Mouse (Mus musculus): ENCODE measurements around the gene Klhl7.

The Klhl7 gene

GRCm38 (mm10) chr5:24181514-24182295, 81.3 kb downstream of the Klhl7 start:
- no peak for DNase-seq

- DNase-seq = no peak
Observed at GRCm38 (mm10) chr5:24182296-24182734, 81.9 kb downstream of the Klhl7 start.

GRCm38 (mm10) chr5:24183096-24183495, 82.7 kb downstream of the Klhl7 start:
- DNase-seq = no peak

GRCm38 (mm10) chr5:24184011-24184410, 83.6 kb downstream of the Klhl7 start:
- DNase-seq = no peak

GRCm38 (mm10) chr5:24188476-24188875, 88.1 kb downstream of the Klhl7 start:
- no peak for DNase-seq

GRCm38 (mm10) chr5:24191821-24192220, 91.4 kb downstream of the Klhl7 start:
- DNase-seq = no peak

- no peak for DNase-seq
Observed at GRCm38 (mm10) chr5:24201006-24201405, 100.6 kb downstream of the Klhl7 start.

- no peak for DNase-seq
Observed at GRCm38 (mm10) chr5:24202492-24202891, 102.1 kb downstream of the Klhl7 start.

- DNase-seq = no peak
Observed at GRCm38 (mm10) chr5:24203266-24203665, 102.9 kb downstream of the Klhl7 start.

GRCm38 (mm10) chr5:24207965-24208364, 107.6 kb downstream of the Klhl7 start:
- no peak for DNase-seq

- DNase-seq = no peak
Observed at GRCm38 (mm10) chr5:24208505-24208904, 108.1 kb downstream of the Klhl7 start.

All from right cerebral cortex, postnatal 25 days (tissue).